Mouse (Mus musculus) thymus, postnatal 36 days (tissue): ENCODE results near the gene Fbxw5.
A peak's percentile ranks its signal among the peaks of the same experiment; 100 is the strongest.

ENCODE experiments used
- DNase-seq, 2 experiments: peaks; one replicate each; pipeline ENCODE4 v3.0.0; 2022; ENCODE audit warnings: mixed read lengths in 2 of 2

Fbxw5 gene

GRCm38 (mm10) chr2:25479551-25480311 lies 20.8 kb upstream of the Fbxw5 start:
- no peak for DNase-seq

- DNase-seq, result no peak
Observed at GRCm38 (mm10) chr2:25480541-25480940, 20.0 kb upstream of the Fbxw5 start.

DNA sequence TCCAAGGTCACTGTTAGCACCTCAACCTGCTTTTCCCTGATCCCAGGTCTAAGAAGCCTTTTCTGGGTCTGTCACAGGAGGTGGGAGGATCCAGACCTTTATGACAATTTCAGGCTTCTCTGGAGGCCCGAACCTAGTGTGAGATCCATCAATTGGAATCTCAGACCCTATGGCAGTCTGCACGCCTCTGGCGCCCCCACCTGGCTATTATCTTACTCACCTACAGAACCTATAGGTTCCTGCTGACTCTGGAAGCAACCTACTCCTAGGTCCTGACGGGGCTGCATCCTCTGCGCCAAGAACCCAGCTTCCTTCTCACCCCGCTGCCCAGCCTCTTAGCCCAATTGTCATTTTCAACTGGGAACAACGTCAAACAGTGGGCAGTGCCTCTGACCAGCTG lies 17.6 kb upstream of the Fbxw5 start:
- DNase-seq, result peak; percentile 66 to 71

GRCm38 (mm10) chr2:25484901-25485647 lies 15.5 kb upstream of the Fbxw5 start:
- DNase-seq, result peak; percentile 31 to 61

DNA sequence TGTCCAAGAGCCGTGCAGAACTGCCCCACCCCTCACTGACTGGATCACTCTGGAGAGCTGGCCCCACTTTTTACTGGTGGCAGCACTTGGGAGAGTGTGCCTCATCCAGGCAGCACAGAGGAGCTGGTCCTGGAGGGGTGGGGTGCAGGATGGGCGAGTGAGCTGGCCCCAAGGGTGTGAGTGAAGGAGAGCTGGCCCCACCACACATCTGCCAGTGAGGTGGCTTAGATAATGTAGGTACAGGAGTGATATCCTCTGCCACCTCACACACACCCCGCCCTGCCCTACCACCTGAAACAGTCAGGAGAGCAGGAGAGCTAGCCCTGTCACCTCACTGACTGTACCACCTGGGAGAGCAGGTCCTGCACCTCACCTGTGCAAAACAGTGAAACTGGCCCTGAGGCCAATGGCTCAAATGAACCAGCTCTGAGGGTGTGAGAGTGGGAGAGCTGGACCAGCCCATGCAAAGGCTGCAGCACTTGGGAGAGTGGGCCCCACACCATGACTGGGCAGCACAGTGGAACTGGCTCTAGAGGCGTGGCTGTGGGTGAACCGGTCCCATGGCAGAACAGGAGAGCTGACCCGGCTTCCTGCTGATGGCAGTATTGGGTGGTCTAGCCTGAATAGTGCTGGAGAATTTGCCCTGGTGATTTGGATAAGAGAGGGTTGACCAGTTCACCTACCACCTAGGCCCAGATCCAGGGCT lies 12.4 kb upstream of the Fbxw5 start:
- no peak for DNase-seq

DNA sequence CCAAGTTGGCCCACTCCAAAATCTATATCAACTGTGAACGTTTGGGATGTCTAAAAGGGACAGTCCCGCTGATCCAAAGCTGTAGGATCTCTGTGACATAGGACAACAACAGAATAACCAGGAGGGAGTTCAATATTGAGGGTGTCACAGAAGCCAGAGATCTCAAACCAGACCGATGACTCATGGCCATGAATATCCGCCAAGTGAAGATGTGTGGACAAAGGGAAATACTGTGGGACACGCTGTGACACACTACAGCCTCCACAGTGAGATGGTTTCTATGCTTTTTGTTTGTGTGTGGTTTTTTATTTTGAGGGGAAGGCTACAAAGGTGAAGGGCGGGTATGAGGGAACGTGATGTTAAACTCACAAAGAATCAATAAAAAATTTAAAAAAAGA lies 11.9 kb upstream of the Fbxw5 start:
- DNase-seq, result no peak

- no peak for DNase-seq
Observed at GRCm38 (mm10) chr2:25492988-25493387, 7.6 kb upstream of the Fbxw5 start.

- no peak for DNase-seq
Observed at GRCm38 (mm10) chr2:25493476-25493961, 7.0 kb upstream of the Fbxw5 start, which contains the start of gene Lcn12. TSS of gene Lcn12 (minus strand) at chr2:25493911.

GRCm38 (mm10) chr2:25496462-25496861 lies 4.1 kb upstream of the Fbxw5 start:
- no peak for DNase-seq

DNA sequence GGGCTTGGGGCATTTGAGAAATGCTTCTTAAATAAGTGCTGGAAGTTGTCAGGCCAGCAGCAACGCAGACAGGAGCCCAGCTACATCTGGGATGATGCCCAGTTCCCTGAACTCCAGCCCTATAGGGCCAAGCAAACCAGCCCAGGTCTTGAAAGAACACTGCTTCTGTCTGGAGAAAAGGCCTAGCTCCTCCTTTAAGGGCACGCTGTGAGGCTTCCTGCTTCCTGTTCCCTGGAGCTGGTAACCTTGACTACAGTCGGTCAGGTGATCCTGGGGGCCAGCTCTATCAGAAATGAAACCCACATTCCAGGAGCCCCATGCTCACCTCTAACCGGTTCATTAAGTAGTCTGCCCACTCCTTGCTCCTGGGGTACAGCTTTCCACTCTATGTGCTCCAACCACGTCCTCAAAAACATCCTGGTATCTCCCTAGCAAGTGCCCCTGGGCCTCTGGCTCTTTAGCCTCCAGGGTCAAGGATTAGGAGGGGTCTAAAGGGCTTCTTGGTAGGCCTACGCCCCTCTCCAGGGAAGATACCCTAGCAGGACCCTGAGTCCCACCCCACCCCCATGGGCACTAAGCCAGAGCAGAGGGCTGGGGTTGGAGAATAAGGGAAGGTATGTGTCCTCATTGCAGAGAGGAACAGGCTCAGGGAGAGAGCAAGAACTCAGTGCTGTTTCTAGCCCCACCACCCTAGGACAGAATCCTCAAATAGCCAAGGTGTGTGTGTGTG lies 2.5 kb upstream of the Fbxw5 start:
- DNase-seq, result no peak

- DNase-seq, result no peak
Observed at GRCm38 (mm10) chr2:25498622-25499478, 1.7 kb upstream of the Fbxw5 start.

GRCm38 (mm10) chr2:25500071-25500575 lies 427 bp upstream of the Fbxw5 start:
- DNase-seq, result no peak

DNA sequence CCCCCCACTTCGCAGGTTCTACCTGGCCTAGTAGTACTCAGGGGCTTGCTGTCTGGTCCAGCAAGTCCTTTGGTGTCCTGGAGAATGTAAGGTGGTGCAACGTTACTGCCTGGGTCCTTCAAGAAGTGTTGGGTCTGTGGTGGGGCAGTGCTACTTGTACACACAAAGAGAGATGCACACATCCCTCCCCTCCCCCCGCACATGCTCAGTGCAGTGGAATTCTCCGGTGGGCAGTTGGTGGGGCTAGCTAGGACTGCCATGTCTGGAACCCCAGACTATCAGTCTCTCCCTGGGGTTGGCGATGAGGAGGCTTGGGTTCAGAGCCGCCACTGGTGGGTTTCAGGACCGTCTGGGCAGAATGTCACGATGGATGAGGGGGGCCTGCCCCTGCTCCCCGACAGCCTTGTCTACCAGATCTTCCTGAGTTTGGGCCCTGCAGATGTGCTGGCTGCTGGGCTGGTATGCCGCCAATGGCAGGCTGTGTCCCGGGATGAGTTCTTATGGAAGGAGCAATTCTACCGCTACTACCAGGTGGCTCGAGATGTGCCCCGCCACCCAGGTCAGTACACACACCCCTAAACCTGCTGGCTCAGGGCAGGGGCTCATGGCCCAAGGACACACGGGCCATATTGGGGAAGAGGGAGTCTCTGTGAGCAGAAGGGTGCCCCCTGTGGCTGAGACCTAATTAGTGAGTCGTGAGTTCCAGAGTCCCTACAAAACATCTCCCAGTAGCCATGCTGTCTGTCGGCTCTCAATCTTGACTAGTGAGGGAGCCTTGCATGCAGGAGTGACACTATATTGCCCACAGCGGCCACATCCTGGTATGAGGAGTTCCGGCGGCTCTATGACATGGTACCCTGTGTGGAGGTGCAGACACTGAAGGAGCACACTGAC lies 1.3 kb downstream of the Fbxw5 start, which contains the start of gene C8g:
C8g (minus strand) TSS at position 127 of the 894 bp plus-strand sequence.
- no peak for DNase-seq

DNA sequence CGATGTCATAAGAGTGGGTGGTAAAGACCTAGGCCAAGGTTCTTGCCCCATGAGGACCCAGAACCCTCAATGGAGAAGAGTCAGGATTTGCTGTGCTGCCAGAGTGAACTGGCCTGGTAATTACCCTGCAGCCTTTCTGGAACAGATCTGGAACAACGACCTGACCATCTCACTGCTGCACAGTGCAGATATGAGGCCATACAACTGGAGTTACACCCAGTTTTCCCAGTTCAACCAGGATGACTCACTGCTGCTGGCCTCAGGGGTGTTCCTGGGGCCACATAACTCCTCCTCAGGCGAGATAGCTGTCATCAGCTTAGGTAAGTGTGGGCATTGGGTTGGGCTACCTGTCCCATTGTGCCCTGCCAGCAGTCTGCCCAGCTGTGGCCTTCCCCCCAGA lies 2.2 kb downstream of the Fbxw5 start:
- DNase-seq, result no peak

GRCm38 (mm10) chr2:25504538-25504937 lies 4.0 kb downstream of the Fbxw5 start:
- no peak for DNase-seq

DNA sequence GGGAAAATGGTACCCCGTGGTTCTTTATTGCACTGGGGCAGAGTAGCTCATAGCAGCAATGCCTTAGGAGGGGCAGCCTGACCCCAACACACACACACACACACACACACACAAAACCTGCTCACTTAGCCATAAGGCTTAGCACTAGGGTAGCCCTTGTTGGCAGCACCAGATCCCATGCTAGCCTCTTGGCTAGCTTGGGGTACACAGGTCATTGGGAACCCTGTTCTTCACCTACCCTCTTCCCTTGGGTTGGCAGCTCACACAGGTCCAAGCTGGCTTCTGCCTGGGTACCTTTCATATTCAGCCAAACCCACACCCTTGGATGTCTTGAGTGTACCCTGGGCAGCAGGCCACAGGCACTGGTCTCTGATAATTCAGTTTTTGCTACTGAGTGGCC lies 4.5 kb downstream of the Fbxw5 start:
- DNase-seq, result no peak

DNA sequence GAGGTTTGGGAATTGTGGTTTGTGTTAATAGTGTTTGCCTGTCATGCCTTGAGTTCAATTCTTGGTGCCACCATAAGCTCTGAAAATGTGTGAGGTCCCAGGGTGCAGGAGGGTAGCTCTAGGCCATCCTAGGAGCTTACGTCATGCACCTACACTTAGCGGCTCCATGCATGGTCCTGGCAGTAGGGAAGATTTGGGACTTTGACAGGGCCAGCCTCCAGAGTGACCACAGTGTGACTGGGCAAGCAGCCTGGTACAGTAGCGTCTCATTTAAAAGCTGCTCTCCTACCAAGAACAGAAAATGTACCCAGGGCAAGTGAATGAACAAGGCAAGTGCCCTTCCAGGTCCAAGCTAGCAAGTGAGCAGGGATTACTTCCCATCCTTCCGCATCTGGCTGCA lies 5.3 kb downstream of the Fbxw5 start:
- no peak for DNase-seq

DNA sequence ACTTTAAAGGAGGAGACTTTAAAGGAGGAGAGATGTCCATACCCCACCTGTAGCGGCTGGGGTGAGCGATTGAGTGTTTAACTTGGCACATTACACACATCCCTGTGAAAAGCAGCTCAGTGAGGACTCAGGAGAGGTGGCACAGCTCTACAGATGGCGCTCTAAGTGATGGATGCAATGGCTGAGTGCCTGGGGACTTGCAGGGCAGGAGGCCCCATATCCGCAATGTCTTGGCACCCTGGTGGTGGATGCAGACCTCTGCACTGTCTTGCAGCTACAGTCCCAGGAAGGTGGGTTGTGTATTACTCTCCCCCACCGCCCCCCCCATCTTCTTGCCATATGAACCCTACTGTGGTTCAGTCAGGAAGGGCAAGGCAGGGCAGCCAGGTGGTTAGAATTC lies 6.4 kb downstream of the Fbxw5 start:
- DNase-seq, result peak; percentile 44 to 67

DNA sequence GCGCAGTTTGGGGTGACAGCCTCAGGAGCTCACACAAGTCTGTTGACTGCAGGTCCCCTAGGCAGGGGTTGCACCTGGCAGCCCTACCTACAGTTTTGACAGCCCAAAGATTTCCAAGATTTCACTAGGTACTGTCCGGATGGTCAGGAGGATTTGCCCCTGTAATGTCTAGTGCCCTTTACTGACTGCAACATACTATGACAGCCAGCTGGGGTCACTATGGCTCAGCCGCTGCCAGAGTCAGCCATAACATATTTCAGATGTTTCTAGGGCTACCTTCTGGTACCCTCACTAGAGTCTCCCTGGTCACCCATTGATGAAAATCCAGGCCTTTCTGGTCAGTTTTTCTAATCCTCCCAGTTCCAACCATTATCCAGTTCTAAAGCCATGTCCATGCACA lies 9.4 kb downstream of the Fbxw5 start:
- no peak for DNase-seq
